Mouse (Mus musculus): ENCODE data around the gene Rab5b. TPM values are rescaled to one million over a fixed set of nuclear protein-coding genes. Genes with fewer than 3 reads are reported as not detected.
"Not testable (repeated sequence)": the region's sequence is repeated elsewhere in the genome, so short reads cannot be mapped to it uniquely, and the experiment has no call there.

Gene Rab5b
- polyA plus RNA-seq, 2 experiments from 2014 or later, result 50.7 to 59.5 TPM

DNA sequence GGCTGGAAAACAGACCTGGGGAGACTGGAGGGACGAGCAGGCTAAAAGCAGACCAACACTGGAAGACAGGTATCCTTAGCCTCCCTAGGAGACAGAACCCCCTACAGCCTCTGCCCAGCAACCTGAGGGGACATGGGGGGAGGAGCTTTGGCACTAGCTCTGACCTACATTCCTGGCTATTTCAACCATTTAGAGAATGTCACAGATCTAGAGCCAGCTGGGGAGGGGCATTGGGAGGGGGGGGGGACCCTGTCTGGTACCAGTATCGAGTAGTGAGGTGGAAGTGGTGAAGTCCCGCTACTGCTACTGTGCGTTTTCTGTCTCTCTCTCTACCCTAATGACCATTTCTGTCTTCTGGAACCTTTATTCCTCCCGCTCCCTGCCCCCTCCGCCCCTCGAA is 54.2 kb downstream of the Rab5b start:
- no peak for ATAC-seq

DNA sequence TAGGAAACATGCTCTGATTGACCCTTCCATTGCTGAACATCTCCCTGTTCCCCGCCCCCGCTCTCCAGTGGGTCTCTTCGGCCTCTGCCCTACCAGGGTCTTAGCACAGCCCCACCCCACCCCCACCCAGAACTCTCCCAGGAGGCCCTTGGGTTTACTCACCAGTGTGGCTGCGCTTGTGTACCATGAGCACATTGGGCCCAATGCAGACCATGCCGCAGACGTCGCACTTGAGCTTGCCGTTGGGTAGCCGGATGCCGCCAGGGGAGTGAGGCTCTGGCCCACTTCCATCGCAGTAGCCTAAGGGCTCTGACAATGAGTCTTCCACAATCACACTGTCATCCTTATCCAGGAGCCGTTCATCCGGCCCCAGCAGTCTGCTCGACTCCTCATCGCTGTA is 55.2 kb downstream of the Rab5b start:
- ATAC-seq, result peak; percentile 5

DNA sequence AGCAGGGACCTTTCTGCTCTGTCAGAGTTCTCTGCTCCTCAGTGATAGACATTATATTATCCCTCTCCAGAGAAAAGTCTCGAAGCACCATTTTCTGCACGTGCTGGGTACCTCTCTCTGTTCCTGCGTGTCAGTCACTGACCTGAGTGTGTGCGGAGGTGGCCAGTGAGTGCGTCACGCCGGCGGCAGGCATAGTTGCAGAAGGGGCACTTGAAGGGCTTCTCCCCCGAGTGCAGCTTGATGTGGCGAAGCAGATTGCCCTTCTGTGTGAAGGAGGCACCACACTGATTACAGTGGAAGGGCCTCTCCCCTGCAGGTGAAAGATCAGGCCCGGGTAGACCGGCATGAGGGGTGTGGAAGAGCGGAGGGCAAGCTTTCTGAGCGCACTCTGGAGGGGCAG is 56.1 kb downstream of the Rab5b start:
- no peak for ATAC-seq

DNA sequence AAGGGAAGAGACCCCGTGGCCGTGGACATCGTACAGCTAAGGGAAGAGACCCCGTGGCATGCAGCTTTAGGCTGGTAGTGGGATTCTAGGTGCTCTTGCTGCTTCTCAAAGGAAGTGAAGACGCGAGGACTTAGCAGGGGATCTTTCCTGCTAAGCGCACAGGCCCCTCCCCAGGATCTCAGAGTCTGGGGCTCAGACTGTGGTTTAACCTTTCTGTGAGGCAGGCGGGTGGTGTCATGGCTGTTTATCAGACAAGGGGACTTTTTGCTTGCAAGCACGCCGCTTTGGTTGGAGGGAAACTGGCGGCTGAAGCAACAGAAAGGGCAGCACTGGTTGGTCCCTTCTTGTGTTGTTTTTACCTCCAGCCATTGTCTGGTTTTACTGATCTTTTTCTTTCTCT is 59.1 kb downstream of the Rab5b start:
- ATAC-seq, result peak; percentile 91

DNA sequence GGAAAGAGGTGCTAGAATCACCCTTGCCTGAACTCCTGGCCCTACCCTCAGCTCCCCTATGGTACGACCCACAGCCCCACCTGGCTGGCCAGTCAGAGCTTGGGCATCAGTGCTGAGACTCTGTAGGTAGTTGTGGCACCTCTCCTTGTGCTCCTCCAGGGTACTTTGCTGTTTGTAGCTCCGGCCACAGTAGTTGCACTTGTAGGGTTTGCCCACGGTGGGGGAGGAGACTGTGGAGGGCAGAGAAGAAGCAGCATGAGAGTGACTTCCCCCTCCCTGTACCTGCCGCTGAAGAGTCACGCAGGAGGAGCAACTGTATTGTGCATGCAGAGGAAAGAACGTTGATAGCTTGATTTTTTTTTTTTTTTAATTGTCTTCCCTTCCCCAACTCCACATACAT is 59.5 kb downstream of the Rab5b start:
- ATAC-seq, result peak; percentile 20

DNA sequence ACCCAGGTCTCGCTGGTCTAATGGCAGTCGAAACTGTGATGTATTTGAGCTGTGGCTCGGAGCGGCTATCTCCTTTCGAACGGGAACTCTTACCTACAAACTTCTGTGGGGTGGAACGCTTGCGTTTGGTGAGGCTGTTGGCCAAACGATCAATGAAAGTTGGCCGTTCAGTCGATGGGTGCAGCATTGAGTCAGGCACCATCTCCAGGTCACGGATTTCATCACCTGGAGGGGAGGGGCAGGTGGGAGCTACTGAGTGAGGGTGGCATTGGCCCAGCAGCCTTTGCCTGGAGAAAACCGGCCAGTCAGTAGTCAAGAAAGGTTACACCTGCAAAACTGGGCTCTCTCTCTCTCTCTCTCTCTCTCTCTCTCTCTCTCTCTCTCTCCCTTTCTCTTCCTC is 60.4 kb downstream of the Rab5b start:
- no peak for ATAC-seq

DNA sequence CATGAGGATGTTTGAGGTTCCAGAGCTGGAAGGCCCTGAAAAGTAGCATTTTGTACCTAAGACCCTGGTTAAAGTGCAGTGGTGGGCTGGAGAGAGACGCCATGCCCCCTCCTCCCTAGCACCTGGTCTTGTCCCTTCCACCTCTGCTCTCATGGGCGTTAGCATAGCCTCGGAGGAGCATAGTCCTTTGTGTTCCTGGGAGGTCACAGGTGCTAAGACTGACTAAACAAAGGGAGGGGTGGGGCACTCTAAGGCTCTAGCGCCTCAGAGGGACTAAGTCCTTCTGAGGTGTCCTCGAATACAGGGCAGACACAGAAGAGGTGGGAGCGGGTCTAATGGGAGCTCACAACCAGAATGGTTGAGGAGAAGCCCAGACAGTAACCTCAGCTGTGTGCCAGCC is 64.5 kb downstream of the Rab5b start:
- no peak for ATAC-seq

DNA sequence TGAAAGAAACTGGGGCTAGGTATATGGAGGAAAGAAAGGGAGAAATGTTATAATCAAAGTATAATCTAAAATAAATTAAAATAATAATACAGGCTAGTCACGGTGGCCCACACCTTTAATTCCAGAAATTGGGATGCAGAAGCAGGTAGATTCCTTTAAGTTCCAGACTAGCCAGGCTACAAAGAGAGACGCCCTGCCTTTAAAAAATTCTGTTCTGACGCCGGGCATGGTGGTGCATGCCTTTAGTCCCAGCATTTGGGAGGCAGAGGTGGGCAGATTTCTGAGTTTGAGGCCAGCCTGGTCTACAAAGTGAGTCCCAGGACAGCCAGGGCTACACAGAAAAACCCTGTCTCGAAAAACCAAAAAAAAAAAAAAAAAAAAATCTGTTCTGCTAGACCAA is 65.8 kb downstream of the Rab5b start:
- not testable (repeated sequence) for ATAC-seq

DNA sequence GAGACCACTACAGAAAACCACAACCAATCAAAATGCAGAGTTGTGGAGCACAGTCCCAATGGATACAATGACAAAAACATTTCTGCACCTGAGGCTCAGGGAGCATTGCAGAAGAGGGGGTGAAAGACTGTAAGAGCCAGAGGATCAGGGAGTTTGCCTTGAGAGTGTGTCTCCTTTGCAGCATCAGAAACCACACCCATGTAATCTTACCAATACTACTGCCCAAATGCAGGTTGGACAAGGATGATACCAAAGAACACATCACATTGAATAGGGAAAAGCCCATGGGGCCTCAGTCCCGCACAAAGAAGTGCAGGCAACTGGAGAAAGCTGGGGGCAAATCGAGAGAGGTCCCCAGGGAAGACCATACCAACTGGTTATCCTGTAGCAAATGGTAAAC is 66.3 kb downstream of the Rab5b start:
- no peak for ATAC-seq

DNA sequence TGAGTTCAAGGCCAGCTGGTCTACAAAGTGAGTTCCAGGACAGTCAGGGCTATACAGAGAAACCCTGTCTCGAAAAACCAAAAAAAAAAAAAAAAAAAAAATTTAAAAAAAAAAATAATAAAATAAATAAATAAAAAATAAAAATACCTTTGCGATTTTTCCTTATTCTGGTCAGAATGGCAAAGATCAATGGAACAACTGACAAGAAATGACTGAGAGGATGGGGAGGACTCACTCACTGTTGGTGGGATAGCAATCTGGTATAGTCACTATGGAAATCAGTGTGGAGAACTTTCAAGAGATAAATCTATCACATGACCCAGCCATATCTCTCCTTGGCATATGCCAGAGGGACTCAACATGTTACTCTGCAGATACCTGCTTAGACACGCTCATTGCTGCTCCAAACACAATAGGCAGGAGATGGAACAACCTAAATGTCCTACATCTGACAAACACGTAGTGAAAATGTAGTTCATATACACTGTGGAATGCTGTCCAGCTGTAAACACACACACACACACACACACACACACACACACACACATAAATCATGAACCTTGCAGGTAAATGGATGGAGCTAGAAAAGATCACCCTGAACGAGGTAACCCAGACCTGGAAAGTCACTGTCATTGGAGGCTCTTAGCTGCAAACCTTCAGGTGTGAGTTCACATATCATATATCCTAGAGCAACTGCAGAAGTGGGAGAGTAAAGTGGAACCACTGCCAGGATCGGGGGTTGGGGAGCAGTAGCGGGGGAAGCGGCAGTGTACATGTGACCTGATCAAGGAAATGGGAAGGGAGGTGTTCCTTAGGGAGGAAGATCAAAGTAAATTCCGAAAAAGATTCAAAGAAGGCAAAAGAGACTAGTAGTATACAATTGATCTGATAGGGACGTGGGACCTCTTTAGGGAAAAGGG is 68.4 kb downstream of the Rab5b start:
- ATAC-seq, result no peak

Other genes starting within 250 kb of the Rab5b start
- 10 to 100 TPM; 53.8 to 54.8 TPM for gene Smarcc2, start 237.0 kb downstream of the Rab5b start, polyA plus RNA-seq (2017; shearing (Covaris generic))
- gene Myl6, start 202.1 kb downstream of the Rab5b start, polyA plus RNA-seq (2017; shearing (Covaris generic)), result 1,000 to 10,000 TPM; 1,113 TPM
- 1 to 10 TPM; 2.0 to 6.9 TPM for gene Myl6b, start 197.6 kb downstream of the Rab5b start, polyA plus RNA-seq (2017; shearing (Covaris generic))
- 10 to 100 TPM; 77.5 to 80.7 TPM for gene Esyt1, start 170.4 kb downstream of the Rab5b start, polyA plus RNA-seq (2017; shearing (Covaris generic))
- 10 to 100 TPM in 1 of 2 experiments, 1 to 10 TPM in 1; 6.4 to 10.1 TPM for gene Zc3h10, start 148.5 kb downstream of the Rab5b start, polyA plus RNA-seq (2017; shearing (Covaris generic))
- 1,000 to 10,000 TPM; 5,950 to 7,803 TPM for gene Rpl41, start 147.0 kb downstream of the Rab5b start, polyA plus RNA-seq (2017; shearing (Covaris generic))
- 100 to 1,000 TPM; 136 to 160 TPM for gene Pa2g4, start 130.3 kb downstream of the Rab5b start, polyA plus RNA-seq (2017; shearing (Covaris generic))
- gene Erbb3, start 106.6 kb downstream of the Rab5b start, polyA plus RNA-seq (2017; shearing (Covaris generic)), result 1 to 10 TPM; 4.1 to 4.2 TPM
- 1,000 to 10,000 TPM; 1,759 to 1,796 TPM for gene Rps26, start 69.5 kb downstream of the Rab5b start, polyA plus RNA-seq (2017; shearing (Covaris generic))
- gene Ikzf4, start 50.3 kb downstream of the Rab5b start, polyA plus RNA-seq (2017; shearing (Covaris generic)), result 100 to 1,000 TPM; 103 to 107 TPM
- 10 to 100 TPM; 15.3 to 17.9 TPM for gene Suox, start 22.2 kb downstream of the Rab5b start, polyA plus RNA-seq (2017; shearing (Covaris generic))
- 1 to 10 TPM; 2.6 to 5.7 TPM for gene Pmel, start 7.9 kb upstream of the Rab5b start, polyA plus RNA-seq (2017; shearing (Covaris generic))
- 10 to 100 TPM; 24.0 to 29.2 TPM for gene Cdk2, start 8.8 kb upstream of the Rab5b start, polyA plus RNA-seq (2017; shearing (Covaris generic))
- gene Dgka, start 48.6 kb upstream of the Rab5b start, polyA plus RNA-seq (2017; shearing (Covaris generic)), result 100 to 1,000 TPM; 269 to 295 TPM
- 10 to 100 TPM; 64.1 to 79.7 TPM for gene Pym1, start 51.6 kb upstream of the Rab5b start, polyA plus RNA-seq (2017; shearing (Covaris generic))
- gene Mmp19, start 94.6 kb upstream of the Rab5b start, polyA plus RNA-seq (2017; shearing (Covaris generic)), result not detected
- 10 to 100 TPM; 54.4 to 68.5 TPM for gene Dnajc14, start 107.8 kb upstream of the Rab5b start, polyA plus RNA-seq (2017; shearing (Covaris generic))
- gene Tmem198b, start 108.1 kb upstream of the Rab5b start, polyA plus RNA-seq (2017; shearing (Covaris generic)), result 1 to 10 TPM; 3.3 to 3.4 TPM
- gene Sarnp, start 121.1 kb upstream of the Rab5b start, polyA plus RNA-seq (2017; shearing (Covaris generic)), result 100 to 1,000 TPM; 192 to 229 TPM
- gene Ormdl2, start 125.4 kb upstream of the Rab5b start, polyA plus RNA-seq (2017; shearing (Covaris generic)), result 10 to 100 TPM; 75.6 to 87.1 TPM
- 1 to 10 TPM; 5.0 to 5.6 TPM for gene Gdf11, start 195.5 kb upstream of the Rab5b start, polyA plus RNA-seq (2017; shearing (Covaris generic))
- gene Cd63, start 204.7 kb upstream of the Rab5b start, polyA plus RNA-seq (2017; shearing (Covaris generic)), result under 1 TPM; 0.69 to 0.92 TPM
- gene Rdh5, start 226.6 kb upstream of the Rab5b start, polyA plus RNA-seq (2017; shearing (Covaris generic)), result 1 to 10 TPM; 5.7 to 8.9 TPM
- gene Bloc1s1, start 227.8 kb upstream of the Rab5b start, polyA plus RNA-seq (2017; shearing (Covaris generic)), result 100 to 1,000 TPM; 218 to 252 TPM
- 1 to 10 TPM; 2.9 to 6.1 TPM for gene Itga7, start 237.6 kb upstream of the Rab5b start, polyA plus RNA-seq (2017; shearing (Covaris generic))